Mouse (Mus musculus) thymus, adult 2 months (tissue): Measurements from ENCODE around the gene Gemin8.

Source experiments
- CTCF ChIP-seq: fragments of 200-500 bp; IDR thresholded peaks from 2 replicates; pipeline ENCODE4 v1.5.1; 2012; ENCODE audit warnings: mild to moderate bottlenecking, control low read depth, low read length, moderate library complexity, borderline replicate concordance; ENCODE audit not compliant: control insufficient read depth, poor library complexity, insufficient read depth; ENCODE audit errors: extremely low read depth
- POLR2A ChIP-seq: fragments of 200-500 bp; IDR thresholded peaks from 2 replicates; pipeline ENCODE4 v1.6.1; 2012; ENCODE audit warnings: mild to moderate bottlenecking, low read length, control low read depth, moderate library complexity; ENCODE audit not compliant: control insufficient read depth, poor library complexity, insufficient read depth; ENCODE audit errors: extremely low read depth

GRCm38 (mm10) chrX:166239520-166239919 lies 69.3 kb downstream of the Gemin8 start:
- TF ChIP-seq CTCF (no peak), POLR2A (no peak)
